Mouse (Mus musculus): ENCODE measurements at regions not wholly inside any gene's neighbourhood (a gene's known extent, or its start where the extent isn't known, plus 50 kb on each side); places are given as distances from the start of the nearest gene placed in this dataset.

GRCm38 (mm10) chr15:43926034-43926433 lies 3791.9 kb downstream of the 9330182O14Rik start:
- intact Hi-C loops (cut with DNase I) = no loop called here

- intact Hi-C loops (cut with DNase I) = no loop called here
These were observed 3799.4 kb downstream of the 9330182O14Rik start for GRCm38 (mm10) chr15:43933608-43934007.

GRCm38 (mm10) chr15:43940424-43940823 lies 3806.3 kb downstream of the 9330182O14Rik start:
- intact Hi-C loops (cut with DNase I) = no loop called here

- intact Hi-C loops (cut with DNase I) = no loop called here
These were observed 3806.7 kb downstream of the 9330182O14Rik start for GRCm38 (mm10) chr15:43940905-43941304.

- intact Hi-C loops (cut with DNase I) = no loop called here
These were observed 3808.0 kb downstream of the 9330182O14Rik start for GRCm38 (mm10) chr15:43942002-43942660.

GRCm38 (mm10) chr15:43984991-43985390 lies 3850.8 kb downstream of the 9330182O14Rik start:
- intact Hi-C loops (cut with DNase I) = loop anchor here (10.0 kb wide), 1 partner anchor 430 kb away; no protein-coding TSS in a partner anchor

GRCm38 (mm10) chr15:43991229-43991628 lies 3857.1 kb downstream of the 9330182O14Rik start:
- intact Hi-C loops (cut with DNase I) = no loop called here

- intact Hi-C loops (cut with DNase I) = no loop called here
These were observed 3858.8 kb downstream of the 9330182O14Rik start for GRCm38 (mm10) chr15:43992936-43993335.

- intact Hi-C loops (cut with DNase I) = no loop called here
These were observed 3892.4 kb downstream of the 9330182O14Rik start for GRCm38 (mm10) chr15:44026468-44027028.

- intact Hi-C loops (cut with DNase I) = no loop called here
These were observed 3901.7 kb downstream of the 9330182O14Rik start for GRCm38 (mm10) chr15:44035900-44036299.

GRCm38 (mm10) chr15:44037893-44038292 lies 3903.7 kb downstream of the 9330182O14Rik start:
- intact Hi-C loops (cut with DNase I) = no loop called here

- intact Hi-C loops (cut with DNase I) = no loop called here
These were observed 3916.6 kb downstream of the 9330182O14Rik start for GRCm38 (mm10) chr15:44050565-44051274.

- intact Hi-C loops (cut with DNase I) = no loop called here
These were observed 3930.7 kb downstream of the 9330182O14Rik start for GRCm38 (mm10) chr15:44064855-44065254.

- intact Hi-C loops (cut with DNase I) = no loop called here
These were observed 3949.5 kb downstream of the 9330182O14Rik start for GRCm38 (mm10) chr15:44083680-44084079.

GRCm38 (mm10) chr15:44112328-44112944 lies 3978.3 kb downstream of the 9330182O14Rik start:
- intact Hi-C loops (cut with DNase I) = no loop called here

- intact Hi-C loops (cut with DNase I) = no loop called here
These were observed 4000.0 kb downstream of the 9330182O14Rik start for GRCm38 (mm10) chr15:44134213-44134612.
